Comparison of ENCODE assay signal across 11 mouse cellular contexts in the genomic region with DNA sequence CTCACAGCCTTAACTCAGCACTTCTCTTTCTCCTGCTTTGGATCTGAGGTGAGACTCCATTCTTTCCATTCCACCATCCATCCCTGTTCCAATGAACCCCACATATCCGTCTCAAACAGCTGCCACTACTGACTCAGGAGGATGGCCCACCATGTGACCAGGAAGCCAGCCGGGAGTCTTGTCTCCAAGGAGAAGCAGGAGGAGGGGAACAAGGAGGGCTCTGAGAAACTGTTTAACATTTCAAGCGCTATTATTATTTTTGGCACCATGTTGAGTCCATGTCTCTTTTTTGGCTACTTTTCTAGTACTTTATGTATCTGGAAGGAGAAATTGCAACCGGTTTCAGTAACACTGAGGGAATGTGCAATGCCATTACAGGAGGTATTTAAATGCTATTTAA. TPM values are rescaled to one million over a fixed set of nuclear protein-coding genes. Genes with fewer than 3 reads are reported as not detected.
DNase-seq lines count a peak whose midpoint lies in the region; ATAC-seq lines count a peak whose summit lies in the region.
"Had no signal": no experiment of that assay in that cellular context is flagged by ENCODE, and none has a peak within 500 bp of the region (broad histone marks: within the 10 kb centered on the region; RNA-seq: fewer than 3 reads in every experiment).

No protein-coding gene starts in this region.

- intact Hi-C loops in heart, postnatal 25 days (cut with DNase I): no loop called here

- 0 out of 2 replicates have a peak, but pooled peaks cover 5% of the 10 kb centered on the region for H3K4me1 ChIP-seq in heart, embryonic 12.5 days (replicated peaks)
- H3K4me1 ChIP-seq in neural tube, embryonic 13.5 days (replicated peaks): no peaks in the 10 kb centered on the region; the same call in 1 of the 2 replicates
- H3K4me1 ChIP-seq: forebrain, embryonic 12.5 days had no signal

- H3K4me3 ChIP-seq in heart, embryonic 12.5 days: no peak overlapping the region
- no peak overlapping the region for H3K4me3 ChIP-seq in neural tube, embryonic 13.5 days
- H3K4me3 ChIP-seq: forebrain, embryonic 12.5 days had no signal

- no peak overlapping the region for H3K4me2 ChIP-seq in heart, embryonic 12.5 days
- H3K4me2 ChIP-seq in neural tube, embryonic 13.5 days: no peak overlapping the region
- H3K4me2 ChIP-seq: forebrain, embryonic 12.5 days had no signal

- no peak for DNase-seq in heart, postnatal 25 days (ENCODE audit: low spot score)
- no peak for DNase-seq in neural tube, embryonic 10.5 days (ENCODE audit: extremely low spot score, low spot score)
- DNase-seq in layer of hippocampus, postnatal 36 days: peak; percentile 35 to 43
- peak; percentile 16 for DNase-seq in right cerebral cortex, postnatal 4 days
- DNase-seq in adrenal gland, postnatal 14 days: no peak
- DNase-seq in spleen, adult 18-20 months: no peak
- DNase-seq: cerebellum, postnatal 36 days; lung, postnatal 10 days had no signal

- H3K36me3 ChIP-seq in heart, embryonic 12.5 days: no peaks in the 10 kb centered on the region
- no peaks in the 10 kb centered on the region for H3K36me3 ChIP-seq in neural tube, embryonic 13.5 days
- H3K36me3 ChIP-seq: forebrain, embryonic 12.5 days had no signal

- no peaks in the 10 kb centered on the region for H3K9me3 ChIP-seq in heart, embryonic 12.5 days (replicated peaks)
- no peaks in the 10 kb centered on the region for H3K9me3 ChIP-seq in neural tube, embryonic 13.5 days
- H3K9me3 ChIP-seq: forebrain, embryonic 12.5 days had no signal

- WGBS in heart, embryonic 12.5 days: 36% methylated on average over 4 of the region's 4 CpGs
- WGBS in neural tube, embryonic 13.5 days: 70% methylated on average over 4 of the region's 4 CpGs

- ATAC-seq in heart, embryonic 12.5 days (ENCODE audit: insufficient number of reproducible peaks, low FRiP score): no peak
- no peak for ATAC-seq in neural tube, embryonic 13.5 days (ENCODE audit: low read depth)

- H3K27me3 ChIP-seq in heart, embryonic 12.5 days (replicated peaks): no peaks in the 10 kb centered on the region
- H3K27me3 ChIP-seq in neural tube, embryonic 13.5 days: no peaks in the 10 kb centered on the region

- H3K9ac ChIP-seq in heart, embryonic 12.5 days: no peak overlapping the region
- H3K9ac ChIP-seq in neural tube, embryonic 13.5 days: no peak overlapping the region
- H3K9ac ChIP-seq: forebrain, embryonic 12.5 days had no signal

- H3K27ac ChIP-seq in heart, embryonic 12.5 days (ENCODE audit: poor library complexity, severe bottlenecking): 0 out of 2 replicates have a peak overlapping the region, but pooled peaks have one; percentile 12
- 0 out of 2 replicates have a peak overlapping the region, but pooled peaks have one; percentile 13 for H3K27ac ChIP-seq in neural tube, embryonic 13.5 days (replicated peaks)
- H3K27ac ChIP-seq: forebrain, embryonic 12.5 days had no signal

RNA-seq across cellular contexts. Expression of gene Rapgef5, which starts 15.1 kb away (rescaled TPM):
- polyA plus RNA-seq in heart, embryonic 12.5 days (2016; fragmentation: Nextera tagmentation; extraction: Ambion mirVana): 22.6 and 22.7 TPM in 2 replicates
- 10 to 100 TPM; 31.7 to 37.9 TPM for total RNA-seq in heart, postnatal 25 days (2021)
- polyA plus RNA-seq in neural tube, embryonic 13.5 days (2015; fragmentation: Nextera tagmentation; extraction: Ambion mirVana): 32.9 and 35.5 TPM in 2 replicates
- total RNA-seq in layer of hippocampus, postnatal 36 days (2021): 100 to 1,000 TPM; 189 to 207 TPM
- total RNA-seq in adrenal gland, postnatal 14 days (2021): 38.9 and 42.0 TPM in 2 replicates

Comparison
In these comparisons a context has a peak if more than half of its experiments do, and no peak if none do; other contexts are left out.
1. DNase-seq: peak in layer of hippocampus, postnatal 36 days (2 of 2) and right cerebral cortex, postnatal 4 days (single experiment); none in heart, postnatal 25 days (single experiment), neural tube, embryonic 10.5 days (single experiment), adrenal gland, postnatal 14 days (single experiment) and spleen, adult 18-20 months (0 of 2).